Mouse (Mus musculus) kidney, adult 11 months (tissue): ENCODE measurements around the gene 9330182O14Rik.

Experiments used
- DNase-seq: peaks from one replicate; pipeline ENCODE4 v3.0.0; 2022

Gene 9330182O14Rik

DNA sequence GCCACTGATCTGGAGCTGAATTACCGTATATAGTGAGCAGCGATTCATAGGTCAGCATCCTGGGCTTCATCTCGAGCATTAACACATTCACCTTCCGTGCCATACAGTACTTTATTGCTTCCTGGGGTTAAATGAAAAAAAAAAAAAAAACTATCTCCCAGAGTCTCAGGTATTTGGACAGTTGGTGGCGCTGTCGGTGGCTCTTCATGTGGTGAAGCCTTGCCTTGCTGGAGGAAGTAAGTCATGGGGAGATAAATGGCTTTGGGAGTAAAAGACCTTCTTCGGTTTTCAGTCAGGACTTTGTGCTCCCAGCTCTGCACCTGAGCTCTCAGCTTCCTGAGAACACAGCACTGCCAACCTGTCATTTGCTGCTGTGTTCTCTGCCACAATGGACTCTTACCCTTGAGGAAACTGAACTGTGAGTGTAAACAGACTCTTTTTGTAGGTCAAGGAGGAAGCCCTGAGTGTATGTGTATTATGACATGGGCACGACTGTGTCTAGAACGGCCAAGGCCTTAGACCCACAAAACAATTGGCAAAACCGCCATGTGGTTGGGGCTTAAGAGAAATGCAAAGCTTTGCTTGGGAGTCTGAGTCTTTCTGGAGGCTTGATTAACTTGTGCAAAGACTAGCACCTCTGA is at the start of gene 9330182O14Rik:
9330182O14Rik (plus strand) TSS at position 214 of the 641 bp plus-strand sequence.
- DNase-seq, result no peak

GRCm38 (mm10) chr15:40103304-40103703 is 30.9 kb upstream of the 9330182O14Rik start:
- no peak for DNase-seq

DNA sequence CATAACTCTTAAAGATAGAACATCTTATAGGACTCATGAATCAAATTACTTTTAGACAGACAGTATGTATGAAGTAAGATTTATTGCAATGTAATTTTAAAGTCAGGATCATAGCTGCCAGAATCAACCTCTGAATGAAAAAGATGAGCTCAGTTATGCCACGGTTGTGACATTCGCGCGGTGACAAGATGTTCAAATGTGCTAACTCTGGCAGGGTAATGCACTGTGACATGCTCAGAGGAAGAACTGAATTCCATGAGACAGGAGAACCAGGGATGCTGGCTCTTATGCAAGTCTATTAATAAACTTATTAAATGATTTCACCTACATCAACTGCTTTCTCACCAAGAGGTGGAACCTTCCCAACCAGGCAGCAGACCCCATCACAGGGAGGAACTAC is 28.5 kb upstream of the 9330182O14Rik start:
- no peak for DNase-seq

DNA sequence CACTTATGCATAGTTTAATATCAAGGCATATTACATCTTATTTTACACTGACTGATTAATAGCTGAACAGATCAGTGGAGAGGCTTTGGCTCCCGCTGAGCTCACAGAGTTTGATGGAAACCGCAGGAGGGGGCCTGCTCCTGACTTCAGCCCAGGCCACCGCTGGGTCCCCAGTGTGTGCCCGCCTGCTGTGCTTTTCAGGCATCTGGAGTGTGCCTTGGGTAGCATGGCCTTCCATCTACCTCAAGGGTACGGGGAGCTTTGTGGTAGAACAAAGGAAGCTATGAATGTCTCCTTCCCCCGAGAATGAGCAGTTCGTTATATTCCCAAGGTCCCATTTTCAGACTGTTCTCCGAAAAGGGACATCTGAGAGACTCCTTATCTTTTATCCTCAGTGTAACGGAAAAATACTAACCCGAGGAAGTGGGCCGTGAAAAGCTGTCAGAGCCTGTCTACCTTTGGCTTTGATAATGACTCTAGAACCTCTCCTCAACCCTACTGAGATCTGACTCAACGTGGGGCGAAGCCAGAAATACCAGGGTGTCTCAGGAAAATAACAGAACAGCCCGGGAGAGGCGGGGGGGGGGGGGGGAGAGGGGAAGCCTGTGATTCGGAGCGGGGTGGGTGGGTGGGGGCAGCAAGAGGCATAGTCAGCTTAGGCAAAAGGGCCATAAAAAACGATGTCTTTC is 20.1 kb upstream of the 9330182O14Rik start:
- no peak for DNase-seq

DNA sequence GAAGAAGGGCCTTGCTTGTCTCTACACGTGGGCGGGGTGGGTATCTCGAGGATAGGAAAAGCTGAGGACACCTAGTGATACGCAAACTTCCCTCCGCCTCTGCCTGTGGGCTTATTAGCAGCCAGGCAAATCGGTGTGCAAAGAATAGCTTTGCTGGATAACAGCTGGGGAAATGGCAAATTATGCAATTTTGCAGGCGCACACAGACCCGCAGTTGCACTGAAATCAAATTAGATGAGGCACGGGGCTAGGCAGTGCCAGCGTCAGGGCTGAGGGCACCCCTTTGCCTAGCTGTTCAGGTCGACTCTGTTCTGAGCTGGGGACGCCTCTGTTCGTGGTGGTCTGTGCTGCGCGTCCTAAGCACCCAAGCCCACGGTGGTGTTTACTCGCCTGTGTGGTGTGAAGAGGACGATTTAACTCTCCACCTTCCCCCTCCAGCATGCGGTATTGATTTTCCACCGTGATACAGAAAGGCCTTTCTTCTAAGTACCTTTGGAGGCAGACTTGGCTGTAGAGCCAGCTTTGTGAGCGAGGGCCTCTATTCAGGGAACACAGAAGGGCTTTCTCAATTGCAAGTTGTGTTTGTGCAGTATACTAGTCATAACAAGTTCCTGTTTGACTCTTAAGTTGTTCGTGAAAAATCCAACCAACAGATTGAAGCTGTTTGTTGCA is 19.4 kb upstream of the 9330182O14Rik start:
- no peak for DNase-seq

DNA sequence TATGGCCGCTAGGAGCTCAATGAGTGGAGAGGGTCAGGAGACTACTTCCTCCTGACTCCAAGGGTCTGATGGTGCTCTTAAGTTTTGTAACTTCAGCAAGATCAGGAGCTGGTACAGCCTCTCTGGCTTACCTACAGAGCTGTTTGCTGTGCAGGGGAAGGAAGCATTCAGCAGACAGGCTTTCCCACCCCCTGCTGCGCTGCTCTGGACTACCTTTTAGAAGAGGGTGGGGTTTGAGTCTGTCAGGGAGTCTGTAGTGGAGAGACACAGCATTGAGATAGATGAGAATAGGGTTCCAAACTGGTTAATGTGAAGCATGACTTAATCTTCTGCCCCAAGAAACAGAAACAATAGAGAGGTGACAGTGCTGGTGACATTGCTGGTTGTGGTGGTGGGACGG is 17.8 kb upstream of the 9330182O14Rik start:
- no peak for DNase-seq

- DNase-seq, result no peak
These were observed 9.8 kb upstream of the 9330182O14Rik start for GRCm38 (mm10) chr15:40124211-40124953.

GRCm38 (mm10) chr15:40129496-40129895 is 4.7 kb upstream of the 9330182O14Rik start:
- no peak for DNase-seq

GRCm38 (mm10) chr15:40130880-40131478 is 3.2 kb upstream of the 9330182O14Rik start:
- peak; percentile 30 for DNase-seq

GRCm38 (mm10) chr15:40132408-40132807 is 1.8 kb upstream of the 9330182O14Rik start:
- no peak for DNase-seq

DNA sequence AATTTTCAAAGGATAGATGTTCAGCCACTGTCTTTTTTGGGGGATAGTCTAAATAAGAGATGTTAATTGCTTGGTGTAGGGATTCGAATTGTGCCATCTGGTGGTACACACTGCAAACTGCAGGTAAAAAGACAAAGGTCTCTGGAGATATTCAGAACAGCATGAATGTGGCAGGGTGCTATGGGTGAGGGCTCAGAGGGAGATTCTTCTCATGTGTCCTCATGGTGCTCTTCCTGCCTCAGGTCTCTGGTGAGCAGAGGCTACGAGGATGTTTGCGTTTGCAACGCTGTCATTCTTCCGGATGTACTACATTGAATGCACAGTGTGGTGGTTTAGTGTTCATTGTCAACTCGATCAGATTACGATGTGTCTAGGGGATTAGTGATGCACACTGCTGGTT is 10.1 kb downstream of the 9330182O14Rik start:
- DNase-seq, result no peak

DNA sequence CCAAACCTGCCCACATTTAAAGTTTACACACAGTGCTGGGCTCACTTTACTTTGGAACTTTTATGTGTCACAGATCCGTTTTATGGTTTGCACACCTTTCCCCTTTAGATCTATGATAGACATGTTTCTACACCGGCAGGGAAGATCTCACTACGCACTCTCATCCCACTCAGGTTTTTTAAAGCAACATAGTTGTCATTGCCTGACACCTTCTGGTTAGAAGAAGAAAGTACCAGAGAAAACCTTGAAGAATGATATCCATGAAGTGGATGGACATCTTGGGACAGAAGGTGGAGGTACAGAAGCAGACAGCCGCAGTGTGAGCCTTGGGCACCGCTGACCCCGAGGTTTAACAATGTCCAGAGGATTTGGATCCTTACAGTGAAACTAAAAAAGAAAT is 23.5 kb downstream of the 9330182O14Rik start:
- DNase-seq, result no peak

GRCm38 (mm10) chr15:40166560-40167275 is 32.6 kb downstream of the 9330182O14Rik start:
- DNase-seq, result no peak

DNA sequence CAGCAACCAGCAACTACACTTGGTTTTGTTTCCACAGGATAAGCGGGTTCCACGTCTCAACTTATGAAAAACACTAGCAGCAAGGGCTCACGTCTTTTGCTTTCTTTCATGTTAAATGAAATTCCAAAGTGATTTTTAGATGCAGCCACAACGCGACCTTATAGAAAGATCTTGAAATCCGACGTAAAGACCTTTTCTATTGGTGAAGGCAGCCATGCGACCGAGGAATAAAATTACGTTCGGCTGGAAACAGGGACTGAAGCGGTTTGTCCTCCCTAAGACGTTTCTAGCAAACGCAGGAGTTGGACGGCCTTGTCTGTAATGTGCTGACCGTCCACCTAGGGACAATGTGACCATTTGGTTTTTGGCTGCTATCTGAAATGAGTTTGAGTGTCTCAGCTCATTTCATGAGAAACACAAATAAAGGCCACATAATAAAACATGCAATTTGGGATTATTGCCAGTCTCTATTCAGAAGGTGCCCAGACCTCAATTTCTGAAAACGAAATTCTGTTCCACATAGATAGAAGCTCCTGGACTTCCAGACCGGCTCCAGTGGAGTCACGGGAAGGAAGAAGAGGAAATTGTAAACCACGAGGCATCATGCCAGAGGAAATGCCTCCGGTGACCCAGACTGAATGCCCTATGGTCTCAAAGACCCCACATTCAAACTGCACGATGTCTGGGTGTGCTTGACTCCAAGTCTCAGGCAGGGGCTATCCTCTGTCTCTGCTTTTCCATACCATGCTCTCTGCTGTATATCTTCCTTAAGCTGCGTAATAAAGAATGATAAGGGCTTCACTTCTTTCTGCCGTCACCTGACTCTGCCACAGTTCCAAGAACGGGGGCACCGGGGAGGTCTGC is 33.3 kb downstream of the 9330182O14Rik start:
- DNase-seq, result peak; percentile 13

DNA sequence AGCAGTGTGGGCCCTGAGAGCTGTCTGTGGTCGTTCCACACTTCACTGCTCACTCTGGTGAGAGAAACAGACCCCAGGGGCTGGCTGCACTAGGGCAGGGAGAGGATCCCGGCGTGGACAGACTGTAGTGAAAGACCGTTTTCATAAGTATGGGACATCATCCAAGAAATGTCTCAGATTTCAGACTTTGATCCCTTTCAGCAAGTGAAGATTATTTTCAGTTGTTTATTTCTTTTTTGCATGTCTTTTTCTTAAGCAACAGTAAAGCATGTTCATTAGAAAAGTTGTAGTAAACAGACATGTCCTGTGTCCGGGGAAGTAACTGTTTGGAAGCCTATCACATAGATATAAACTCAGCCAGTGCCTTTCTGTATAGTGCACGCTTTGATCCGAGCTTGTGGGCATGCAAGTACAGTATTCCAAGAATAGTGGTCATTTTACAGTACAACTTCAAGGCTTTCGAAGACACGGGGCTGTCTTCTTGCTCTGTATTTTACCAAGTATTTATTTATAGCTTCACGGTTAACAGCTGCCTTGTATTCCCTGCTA is 34.0 kb downstream of the 9330182O14Rik start:
- DNase-seq, result no peak

DNA sequence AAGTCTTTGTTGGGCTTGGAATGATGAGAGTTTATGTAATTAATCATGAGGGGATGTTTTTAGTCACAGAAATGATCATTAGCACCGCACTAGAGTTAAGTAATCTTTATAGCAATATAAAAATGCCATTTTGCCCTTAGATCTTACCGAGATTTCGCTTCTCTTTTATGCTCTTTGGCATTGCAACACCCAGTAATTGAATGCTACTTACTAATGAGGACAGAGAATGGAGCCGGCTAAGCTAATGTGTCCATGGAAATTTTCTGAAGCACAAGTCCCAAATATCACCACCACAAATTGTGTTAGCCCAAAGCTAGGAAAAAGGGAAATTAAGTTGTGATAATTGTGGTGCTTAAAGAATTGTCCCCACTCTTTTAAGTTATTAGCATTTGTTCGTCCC is 34.9 kb downstream of the 9330182O14Rik start:
- no peak for DNase-seq

GRCm38 (mm10) chr15:40169705-40170104 is 35.5 kb downstream of the 9330182O14Rik start:
- DNase-seq, result no peak

DNA sequence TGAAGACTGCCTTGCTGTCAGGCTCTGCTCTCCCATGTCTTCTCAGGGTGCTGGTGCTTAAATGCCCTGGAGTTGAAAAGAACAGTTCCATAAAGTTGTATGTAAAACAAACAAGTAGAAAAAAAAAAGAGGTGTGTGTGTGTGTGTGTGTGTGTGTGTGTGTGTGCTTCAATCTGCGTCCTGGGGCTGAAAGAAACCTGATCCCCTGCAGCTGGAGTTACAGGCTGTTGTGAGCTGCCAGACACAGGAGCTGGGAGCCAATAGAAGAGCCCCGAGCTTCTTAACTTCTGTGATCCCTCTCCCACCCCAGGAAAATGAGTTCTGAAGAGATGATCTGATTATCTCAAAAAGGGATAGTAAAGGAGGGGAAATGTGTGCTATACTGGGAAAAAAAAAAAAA is 45.3 kb downstream of the 9330182O14Rik start:
- no peak for DNase-seq

DNA sequence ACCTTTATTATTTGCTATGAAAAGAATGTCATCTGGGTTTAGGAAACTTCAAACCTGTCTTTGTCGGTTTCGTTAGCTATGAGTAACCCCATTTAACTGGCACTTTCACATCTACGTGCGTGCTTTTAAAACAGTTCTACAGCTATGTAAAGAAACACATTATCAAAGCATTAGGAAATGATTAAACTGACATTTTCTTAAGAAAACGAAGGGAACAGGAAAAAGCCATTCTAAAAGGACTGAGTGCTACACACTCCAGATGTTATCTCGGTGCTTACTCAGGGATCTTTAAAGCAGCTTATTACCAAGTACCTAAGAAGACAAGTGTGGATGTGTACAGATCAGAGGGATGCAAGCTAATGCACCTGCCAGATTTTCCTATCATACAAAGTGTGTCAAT is 52.9 kb downstream of the 9330182O14Rik start:
- no peak for DNase-seq
